Mouse (Mus musculus): ENCODE measurements around the gene Tmem88b.

GRCm38 (mm10) chr4:155773335-155774078 is 12.2 kb downstream of the Tmem88b start:
- no peak for TF ChIP-seq POLR2A (IDR thresholded peaks at IDR 0.05; ENCODE audit: low read depth, low read length)
- TF ChIP-seq CTCF (conservative IDR thresholded peaks at IDR 0.05; ENCODE audit: insufficient read depth, insufficient read length, low read depth, low read length), result no peak
